In genomic region chr14:103834589-103834988, GRCm38 (mm10) we compare ENCODE assay signal across 19 mouse cellular contexts. TPM values are rescaled to one million over a fixed set of nuclear protein-coding genes. Genes with fewer than 3 reads are reported as not detected.
A peak's percentile ranks its signal among the peaks of the same experiment; 100 is the strongest.
DNase-seq lines count a peak whose midpoint lies in the region; ATAC-seq and TF ChIP-seq lines count a peak whose summit lies in the region.
"Had no signal": no experiment of that assay in that cellular context is flagged by ENCODE, and none has a peak within 500 bp of the region (broad histone marks: within the 10 kb centered on the region; RNA-seq: fewer than 3 reads in every experiment).

No protein-coding gene starts in this region.

- intact Hi-C loops in heart, postnatal 10 days (cut with DNase I), result no loop called here

- 26% methylated on average over 7 of the region's 7 CpGs for WGBS in intestine, embryonic 14.5 days
- WGBS in intestine, postnatal 0 days, result 46% methylated on average over 7 of the region's 7 CpGs
- WGBS in stomach, embryonic 15.5 days, result 32% methylated on average over 7 of the region's 7 CpGs
- WGBS in stomach, postnatal 0 days, result 39% methylated on average over 7 of the region's 7 CpGs

- no peak overlapping the region for H3K4me3 ChIP-seq in intestine, embryonic 14.5 days (ENCODE audit: low read depth, low read length)
- no peak overlapping the region for H3K4me3 ChIP-seq in intestine, postnatal 0 days (ENCODE audit: low read depth, low read length)
- no peak overlapping the region for H3K4me3 ChIP-seq in stomach, embryonic 15.5 days (replicated peaks)
- H3K4me3 ChIP-seq in stomach, postnatal 0 days (ENCODE audit: low read depth, low read length), result no peak overlapping the region
- H3K4me3 ChIP-seq: limb, embryonic 10.5 days; liver, embryonic 13.5 days had no signal

- no peak overlapping the region for H3K9ac ChIP-seq in intestine, embryonic 14.5 days (ENCODE audit: low read length)
- no peak overlapping the region for H3K9ac ChIP-seq in intestine, postnatal 0 days (ENCODE audit: low read depth, low read length)
- no peak overlapping the region for H3K9ac ChIP-seq in stomach, embryonic 15.5 days
- H3K9ac ChIP-seq in stomach, postnatal 0 days (ENCODE audit: low read length), result no peak overlapping the region
- H3K9ac ChIP-seq: liver, embryonic 13.5 days had no signal

- TF ChIP-seq CTCF in intestine, postnatal 0 days (IDR thresholded peaks at IDR 0.05; ENCODE audit: low read depth), result no peak
- no peak for TF ChIP-seq CTCF in stomach, postnatal 0 days (IDR thresholded peaks at IDR 0.05; ENCODE audit: low read depth)

- ATAC-seq in intestine, embryonic 14.5 days (replicated peaks; ENCODE audit: low FRiP score, low TSS enrichment, low read depth), result no peak
- ATAC-seq in intestine, postnatal 0 days, result no peak
- no peak for ATAC-seq in stomach, embryonic 15.5 days (ENCODE audit: insufficient read depth, low FRiP score, low read depth)
- no peak for ATAC-seq in stomach, postnatal 0 days (ENCODE audit: low FRiP score, low TSS enrichment)
- ATAC-seq: inflammation-experienced regulatory T-cells, adult 6 months; Patski had no signal

- 0 out of 2 replicates have a peak overlapping the region, but pooled peaks have one; percentile 11 for H3K27ac ChIP-seq in intestine, embryonic 14.5 days (ENCODE audit: low read depth)
- no peak overlapping the region for H3K27ac ChIP-seq in intestine, postnatal 0 days (ENCODE audit: low read depth, low read length)
- H3K27ac ChIP-seq in stomach, embryonic 15.5 days, result no peak overlapping the region
- H3K27ac ChIP-seq in stomach, postnatal 0 days (replicated peaks), result no peak overlapping the region
- H3K27ac ChIP-seq: limb, embryonic 10.5 days; liver, embryonic 13.5 days had no signal

- no peaks in the 10 kb centered on the region for H3K9me3 ChIP-seq in intestine, embryonic 14.5 days (ENCODE audit: control insufficient read depth, low read length)
- no peaks in the 10 kb centered on the region for H3K9me3 ChIP-seq in intestine, postnatal 0 days (ENCODE audit: control insufficient read depth)
- H3K9me3 ChIP-seq in stomach, embryonic 15.5 days, result no peaks in the 10 kb centered on the region
- no peaks in the 10 kb centered on the region for H3K9me3 ChIP-seq in stomach, postnatal 0 days (ENCODE audit: control insufficient read depth, low read length)
- H3K9me3 ChIP-seq: limb, embryonic 10.5 days; liver, embryonic 13.5 days had no signal

- peak; percentile 94 for DNase-seq in heart, adult 11 months
- no peak for DNase-seq in heart, postnatal 10 days
- DNase-seq in intestine, embryonic 14.5 days (ENCODE audit: low spot score), result no peak
- no peak for DNase-seq in stomach, postnatal 0 days (ENCODE audit: low spot score)
- no peak for DNase-seq in urinary bladder, postnatal 25 days (ENCODE audit: low spot score)
- no peak for DNase-seq in urinary bladder, postnatal 4 days (ENCODE audit: low spot score in 2 of 2)
- DNase-seq: adrenal gland, postnatal 36 days; B cell, adult 2 months; cerebellum, postnatal 14 days; gastrocnemius, postnatal 25 days; liver, embryonic 13.5 days; spleen, adult 18-20 months; thymus, postnatal 25 days had no signal

- H3K4me1 ChIP-seq in intestine, embryonic 14.5 days (replicated peaks; ENCODE audit: control insufficient read depth, insufficient read depth, low read length), result peaks cover 29% of the 10 kb centered on the region
- no peaks in the 10 kb centered on the region for H3K4me1 ChIP-seq in intestine, postnatal 0 days (replicated peaks; ENCODE audit: control insufficient read depth, insufficient read depth, low read length)
- no peaks in the 10 kb centered on the region for H3K4me1 ChIP-seq in stomach, embryonic 15.5 days
- H3K4me1 ChIP-seq in stomach, postnatal 0 days (replicated peaks; ENCODE audit: control insufficient read depth, insufficient read depth), result no peaks in the 10 kb centered on the region
- H3K4me1 ChIP-seq: liver, embryonic 13.5 days had no signal

- no peaks in the 10 kb centered on the region for H3K36me3 ChIP-seq in intestine, embryonic 14.5 days (ENCODE audit: control insufficient read depth, insufficient read depth, low read length)
- no peaks in the 10 kb centered on the region for H3K36me3 ChIP-seq in intestine, postnatal 0 days (ENCODE audit: control insufficient read depth, insufficient read depth)
- no peaks in the 10 kb centered on the region for H3K36me3 ChIP-seq in stomach, embryonic 15.5 days
- H3K36me3 ChIP-seq in stomach, postnatal 0 days (ENCODE audit: control insufficient read depth, insufficient read depth, low read length), result no peaks in the 10 kb centered on the region
- H3K36me3 ChIP-seq: limb, embryonic 10.5 days; liver, embryonic 13.5 days had no signal

- TF ChIP-seq EP300 in stomach, postnatal 0 days (optimal IDR thresholded peaks at IDR 0.05), result no peak

- peak overlapping the region; percentile 12; the same call in 1 of the 2 replicates for H3K4me2 ChIP-seq in intestine, embryonic 14.5 days (ENCODE audit: low read length)
- no peak overlapping the region for H3K4me2 ChIP-seq in intestine, postnatal 0 days (replicated peaks; ENCODE audit: low read depth)
- H3K4me2 ChIP-seq in stomach, embryonic 15.5 days, result 0 out of 2 replicates have a peak overlapping the region, but pooled peaks have one; percentile 6
- no peak overlapping the region for H3K4me2 ChIP-seq in stomach, postnatal 0 days (replicated peaks; ENCODE audit: low read depth)
- H3K4me2 ChIP-seq: liver, embryonic 13.5 days had no signal

- no peaks in the 10 kb centered on the region for H3K27me3 ChIP-seq in intestine, embryonic 14.5 days (replicated peaks; ENCODE audit: control insufficient read depth, insufficient read depth, low read length)
- H3K27me3 ChIP-seq in intestine, postnatal 0 days (replicated peaks; ENCODE audit: control insufficient read depth, insufficient read depth, low read length), result no peaks in the 10 kb centered on the region
- H3K27me3 ChIP-seq in stomach, embryonic 15.5 days (replicated peaks), result no peaks in the 10 kb centered on the region
- no peaks in the 10 kb centered on the region for H3K27me3 ChIP-seq in stomach, postnatal 0 days (ENCODE audit: control insufficient read depth, insufficient read depth, low read length)
- H3K27me3 ChIP-seq: liver, embryonic 13.5 days had no signal

RNA-seq across cellular contexts. Expression of gene Ednrb, which starts 9.6 kb away (rescaled TPM):
- total RNA-seq in heart, postnatal 10 days (2021), result 10 to 100 TPM; 29.9 to 32.3 TPM
- 185 and 214 TPM in 2 replicates for polyA plus RNA-seq in intestine, embryonic 14.5 days (2014; fragmentation: Nextera tagmentation; extraction: Ambion mirVana)
- polyA plus RNA-seq in intestine, postnatal 0 days (2015; fragmentation: Nextera tagmentation; extraction: Ambion mirVana), result 70.5 and 74.2 TPM in 2 replicates
- polyA plus RNA-seq in stomach, embryonic 15.5 days (2015; fragmentation: Nextera tagmentation; extraction: Ambion mirVana), result 109 and 116 TPM in 2 replicates
- 43.8 and 53.7 TPM in 2 replicates for polyA plus RNA-seq in stomach, postnatal 0 days (2015; fragmentation: Nextera tagmentation; extraction: Ambion mirVana)
- total RNA-seq: monocyte, adult 5-6 weeks had no signal
- polyA plus RNA-seq: inflammation-experienced regulatory T-cells, adult 6 months had no signal

Comparison
In these comparisons a context has a peak if more than half of its experiments do, and no peak if none do; other contexts are left out.
1. H3K4me2 ChIP-seq: peak in intestine, embryonic 14.5 days (single experiment) and stomach, embryonic 15.5 days (single experiment); none in intestine, postnatal 0 days (single experiment) and stomach, postnatal 0 days (single experiment).